Mouse (Mus musculus) liver, embryonic 14.5 days (tissue): ENCODE data around the gene Cd59b. TPM values are rescaled to one million over a fixed set of nuclear protein-coding genes. Genes with fewer than 3 reads are reported as not detected.
A peak's percentile ranks its signal among the peaks of the same experiment; 100 is the strongest.

Experiments
- ATAC-seq: fragments of 200-750 bp; cut with Nextera tagmentation; 2 replicates; pipeline ENCODE4 v1.8.0; 2017; ENCODE audit warnings: moderate number of reproducible peaks, mild to moderate bottlenecking, moderate library complexity; ENCODE audit not compliant: insufficient read depth
- DNase-seq, 3 experiments: peaks; one replicate each; pipeline ENCODE4 v3.0.0-alpha.2; 2012 to 2013; ENCODE audit warnings: low read depth in 3 of 3, low spot score in 3 of 3
- H3K27ac ChIP-seq: fragments of 300-500 bp; sonication (generic); 2 replicates; pipeline ENCODE4 v1.5.1; 2014; ENCODE audit warnings: moderate library complexity, mild to moderate bottlenecking, control low read depth, inconsistent platforms
- H3K27me3 ChIP-seq: fragments of 300-500 bp; sonication (generic); 2 replicates; pipeline ENCODE4 v1.6.1; 2014; ENCODE audit warnings: mild to moderate bottlenecking, low read length, moderate library complexity; ENCODE audit not compliant: control insufficient read depth, insufficient read depth
- H3K36me3 ChIP-seq: fragments of 300-500 bp; sonication (generic); replicated peaks from 2 replicates; pipeline ENCODE4 v1.6.1; 2014; ENCODE audit warnings: low read depth; ENCODE audit not compliant: control insufficient read depth, insufficient read depth
- H3K4me1 ChIP-seq, 2 experiments: fragments of 200-500 bp in 1 of 2; fragments of 300-500 bp in 1 of 2; sonication (generic) in 1 of 2; replicated peaks; 2 replicates each; pipeline ENCODE4 v1.6.1; 2012 to 2014; ENCODE audit warnings: antibody characterized with exemption in 1 of 2, inconsistent platforms in 1 of 2, low read length in 1 of 2; ENCODE audit not compliant: control insufficient read depth in 2 of 2, insufficient read depth in 2 of 2
- H3K4me2 ChIP-seq: fragments of 300-500 bp; sonication (generic); 2 replicates; pipeline ENCODE4 v1.6.1; 2014; ENCODE audit warnings: low read depth, mild to moderate bottlenecking, control low read depth, moderate library complexity
- H3K4me3 ChIP-seq, 2 experiments: fragments of 200-500 bp in 1 of 2; fragments of 300-500 bp in 1 of 2; sonication (generic) in 1 of 2; 2 replicates each; pipeline ENCODE4 v1.5.1; 2012 to 2014; ENCODE audit warnings: low read depth in 2 of 2, low read length in 2 of 2, mild to moderate bottlenecking in 2 of 2, control low read depth in 1 of 2, inconsistent platforms in 1 of 2, moderate library complexity in 1 of 2; ENCODE audit not compliant: insufficient read depth in 1 of 2
- H3K9ac ChIP-seq: fragments of 300-500 bp; sonication (generic); replicated peaks from 2 replicates; pipeline ENCODE4 v1.6.1; 2014; ENCODE audit warnings: mild to moderate bottlenecking, control low read depth, moderate library complexity
- H3K9me3 ChIP-seq: fragments of 300-500 bp; sonication (generic); 2 replicates; pipeline ENCODE4 v1.6.1; 2016; ENCODE audit warnings: low read length, mixed read lengths; ENCODE audit not compliant: control insufficient read depth
- CTCF ChIP-seq: IDR thresholded peaks from 2 replicates; pipeline ENCODE4 v1.5.1; 2016; ENCODE audit warnings: antibody characterized with exemption, low read depth, control low read depth
- EP300 ChIP-seq: IDR thresholded peaks from 2 replicates; pipeline ENCODE4 v1.6.1; 2016; ENCODE audit warnings: antibody characterized with exemption, low read depth
- WGBS: fragments of 180-500 bp; shearing (Covaris S2); extraction: QIAGEN DNeasy Blood & Tissue Kit; methylation state at CpG from one replicate; pipeline ENCODE4 v1.1.7; 2014; ENCODE audit not compliant: insufficient replicate concordance; 5-methylcytosine and 5-hydroxymethylcytosine counted together
- polyA plus RNA-seq, 2 experiments: library from polyadenylated mRNA; depleted of rRNA in 1 of 2; stranded (reverse) in 1 of 2; unstranded in 1 of 2; fragments of >200 nt; fragmentation: Nextera tagmentation in 1 of 2; extraction: Ambion mirVana in 1 of 2; gene quantifications; 2 replicates each; pipeline versions ENCODE4 v1.2.1 to v1.2.3; 2012 to 2014

Cd59b gene
- 9.3 and 12.2 TPM in 2 replicates for polyA plus RNA-seq (2012; rRNA removed)
- polyA plus RNA-seq (2014; fragmentation: Nextera tagmentation; extraction: Ambion mirVana), result 14.3 and 16.6 TPM in 2 replicates

DNA sequence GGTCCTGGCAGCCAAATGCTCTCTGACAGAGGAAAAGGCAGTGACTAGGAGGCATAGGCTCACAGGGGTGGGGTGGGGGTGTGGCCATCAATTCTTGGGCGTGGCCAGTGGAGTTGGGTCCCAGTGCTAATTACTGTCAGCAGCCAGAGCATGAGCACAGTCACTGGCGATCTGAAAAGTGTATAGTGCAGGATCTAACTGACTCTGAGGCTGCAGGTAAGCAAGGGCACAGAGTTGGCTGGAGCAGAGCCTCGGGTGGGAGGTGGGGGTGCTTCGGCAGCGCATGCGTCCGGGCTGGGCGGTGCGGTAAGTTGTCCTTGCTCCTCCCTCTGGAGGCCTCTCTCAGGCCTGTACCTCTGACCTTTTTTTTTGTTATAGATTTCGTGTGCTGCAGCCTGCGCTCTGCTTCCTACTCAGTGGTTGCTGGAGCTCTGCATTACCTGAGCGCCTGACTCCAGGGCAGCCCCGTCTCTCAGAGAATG is at the start of gene Cd59b:
TSS of gene Cd59b (plus strand) at position 146 of the 482 bp plus-strand sequence.
- TF ChIP-seq EP300, result no peak
- peak; percentile 32; the same call in 1 of the 2 replicates for TF ChIP-seq CTCF
- H3K4me3 ChIP-seq, result peak within 1 kb of the TSS; percentile 58 to 98
- no peaks in the 10 kb centered on the region for H3K9me3 ChIP-seq
- peaks cover 14 to 30% of the 10 kb centered on the region in 2 experiments for H3K4me1 ChIP-seq
- peak within 1 kb of the TSS; percentile 75 for H3K27ac ChIP-seq
- WGBS, result 10% methylated on average over 13 of the region's 13 CpGs
- peak within 1 kb of the TSS; percentile 60 for H3K9ac ChIP-seq
- peak in 1 of 3 experiments; percentile 74 for DNase-seq
- peak; percentile 95 for ATAC-seq
- no peaks in the 10 kb centered on the region for H3K36me3 ChIP-seq
- peak within 1 kb of the TSS; percentile 72 for H3K4me2 ChIP-seq
- H3K27me3 ChIP-seq, result no peaks in the 10 kb centered on the region

DNA sequence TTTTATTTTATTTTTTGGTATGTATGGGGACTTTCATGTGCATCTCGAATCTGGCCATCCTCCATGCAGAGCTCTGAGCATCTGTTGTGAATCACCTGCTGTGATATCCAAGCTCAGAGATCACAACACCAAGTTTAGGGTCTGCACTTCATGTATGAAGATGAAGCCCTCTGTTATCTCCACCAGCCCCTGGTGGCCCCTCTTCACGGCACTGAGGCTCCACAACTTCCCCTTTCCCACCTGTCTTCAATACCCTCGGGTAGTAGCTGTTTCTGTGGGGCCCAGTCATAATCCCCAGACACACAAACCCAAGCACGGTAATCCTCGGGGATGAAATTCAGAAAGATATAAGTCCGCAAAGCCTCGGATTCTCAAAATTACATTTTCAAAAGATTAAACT is 46.6 kb upstream of the Cd59b start:
- Histone ChIP-seq H3K36me3 (no peaks in the 10 kb centered on the region), H3K4me3 (no peak overlapping the region), H3K4me1 (peaks cover 2 to 3% of the 10 kb centered on the region in 2 experiments), H3K9me3 (no peaks in the 10 kb centered on the region), H3K9ac (no peak overlapping the region), H3K27me3 (no peaks in the 10 kb centered on the region), H3K4me2 (no peak overlapping the region), H3K27ac (no peak overlapping the region)
- no peak for ATAC-seq
- TF ChIP-seq CTCF (no peak), EP300 (no peak)
- DNase-seq, result no peak
- WGBS, result 54% methylated on average over 7 of the region's 7 CpGs

DNA sequence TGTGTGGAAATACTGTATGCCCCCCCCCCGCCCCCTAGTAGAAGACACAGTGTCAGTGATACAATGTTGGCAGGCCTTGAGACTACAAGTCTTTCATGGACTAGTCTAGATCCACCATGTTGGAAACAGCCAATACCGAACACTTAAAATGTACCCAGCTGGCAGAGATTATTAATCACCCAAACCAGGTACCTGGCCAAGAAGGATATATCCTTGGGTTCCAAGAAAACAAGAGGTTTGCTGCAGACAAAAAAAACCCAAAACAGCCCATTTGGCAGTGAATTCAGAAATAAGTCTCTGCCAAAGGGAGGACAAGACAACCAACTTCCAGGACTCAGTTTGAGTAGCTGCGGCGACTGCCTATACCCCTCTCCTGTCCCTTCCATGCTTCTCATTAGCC is 45.0 kb upstream of the Cd59b start:
- Histone ChIP-seq H3K27me3 (no peaks in the 10 kb centered on the region), H3K9me3 (no peaks in the 10 kb centered on the region), H3K9ac (no peak overlapping the region), H3K36me3 (no peaks in the 10 kb centered on the region), H3K4me1 (peaks cover 6 to 12% of the 10 kb centered on the region in 2 experiments), H3K4me3 (no peak overlapping the region), H3K27ac (no peak overlapping the region), H3K4me2 (no peak overlapping the region)
- WGBS, result 77% methylated on average over 4 of the region's 4 CpGs
- DNase-seq (no peak), ATAC-seq (no peak)
- TF ChIP-seq EP300 (no peak), CTCF (no peak)

DNA sequence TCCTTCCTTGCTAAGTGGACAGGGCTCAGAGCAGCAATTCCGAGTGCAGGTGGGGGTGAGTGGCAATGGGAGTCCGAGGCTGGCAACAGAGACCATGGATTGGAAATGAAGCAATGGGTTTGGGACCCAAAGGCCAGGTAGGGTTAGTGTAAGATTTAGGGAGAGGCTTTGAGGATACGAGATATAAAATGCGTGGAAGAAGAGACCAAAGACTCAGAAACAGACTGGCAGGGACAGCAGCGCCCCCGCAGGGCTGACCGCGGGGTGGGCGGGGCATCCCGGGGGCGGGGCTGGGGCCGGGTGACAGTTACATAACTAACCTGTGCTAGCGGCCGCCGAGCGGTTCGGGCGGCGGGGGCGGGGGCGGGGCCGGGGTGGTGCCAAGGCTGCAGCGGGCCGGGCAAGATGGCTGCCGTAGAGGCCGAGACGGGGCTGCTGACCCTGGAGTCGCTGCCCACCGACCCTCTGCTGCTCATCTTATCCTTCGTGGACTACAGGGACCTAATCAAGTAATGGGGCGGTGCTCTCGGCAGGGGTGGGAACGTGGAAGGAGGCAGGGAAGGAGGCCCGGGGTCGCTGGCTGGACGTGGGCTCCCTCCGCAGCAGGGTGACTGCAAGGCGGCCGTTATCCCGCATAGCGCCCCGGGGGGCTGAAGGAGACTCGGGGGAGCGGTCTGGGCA is 42.1 kb upstream of the Cd59b start, which contains the start of gene Fbxo3:
TSS of gene Fbxo3 (plus strand) at position 264 of the 681 bp plus-strand sequence.
- Histone ChIP-seq H3K9me3 (no peaks in the 10 kb centered on the region), H3K4me2 (peak within 1 kb of the TSS; percentile 77), H3K36me3 (peaks cover 10% of the 10 kb centered on the region), H3K4me3 (peak within 1 kb of the TSS; percentile 82 to 91), H3K27ac (peak within 1 kb of the TSS; percentile 80), H3K4me1 (peaks cover 14 to 17% of the 10 kb centered on the region in 2 experiments), H3K9ac (peak within 1 kb of the TSS; percentile 94), H3K27me3 (no peaks in the 10 kb centered on the region)
- TF ChIP-seq CTCF (peak; percentile 62), EP300 (no peak)
- peak; percentile 72 to 79 (median 77) for DNase-seq
- ATAC-seq, result peak; percentile 92
- 2% methylated on average over 44 of the region's 44 CpGs for WGBS

DNA sequence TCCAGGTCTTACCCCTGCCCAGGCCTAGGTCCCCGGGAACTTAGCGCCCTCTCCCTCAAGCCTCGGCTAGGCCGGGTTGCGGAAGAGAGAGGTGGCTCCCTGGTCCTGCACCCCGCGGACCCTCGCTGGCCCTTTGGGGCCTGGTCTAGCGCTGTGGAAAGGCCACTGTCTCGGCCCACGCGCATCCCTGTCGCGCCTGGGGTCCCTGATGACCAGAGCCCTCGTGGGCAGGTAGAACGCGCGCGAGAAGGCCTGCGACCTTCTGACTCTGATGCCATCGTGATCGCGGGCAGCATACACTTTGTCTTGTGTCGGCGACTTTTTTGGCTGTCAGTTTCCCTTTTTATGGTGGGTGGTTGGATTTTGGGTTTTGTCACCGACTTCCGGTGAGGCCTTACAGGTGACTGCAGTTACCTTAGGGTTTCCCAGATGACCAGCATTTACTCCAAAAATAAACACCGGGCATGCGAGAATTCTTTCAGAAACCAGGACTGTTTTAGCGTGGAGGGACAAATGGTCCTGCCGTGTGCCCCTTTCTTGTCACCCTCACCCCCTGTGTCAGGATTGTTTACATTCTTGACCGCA is 41.4 kb upstream of the Cd59b start, which contains the start of gene 4931422A03Rik:
TSS of gene 4931422A03Rik (minus strand) at position 223 of the 585 bp plus-strand sequence.
- peak within 1 kb of the TSS; percentile 82 to 91 for H3K4me3 ChIP-seq
- H3K4me1 ChIP-seq, result peaks cover 14 to 17% of the 10 kb centered on the region in 2 experiments
- H3K9me3 ChIP-seq, result no peaks in the 10 kb centered on the region
- TF ChIP-seq CTCF, result no peak
- TF ChIP-seq EP300, result no peak
- peak within 1 kb of the TSS; percentile 80 for H3K27ac ChIP-seq
- under 1% methylated on average over 32 of the region's 32 CpGs for WGBS
- peaks cover 12% of the 10 kb centered on the region for H3K36me3 ChIP-seq
- ATAC-seq, result peak; percentile 49; the same call in 1 of the 2 replicates
- H3K9ac ChIP-seq, result peak within 1 kb of the TSS; percentile 94
- no peak for DNase-seq
- H3K27me3 ChIP-seq, result no peaks in the 10 kb centered on the region
- peak within 1 kb of the TSS; percentile 77 for H3K4me2 ChIP-seq
